Mouse (Mus musculus) embryo, embryonic 11.5 days (tissue): ENCODE measurements at regions not wholly inside any gene's neighbourhood (a gene's known extent, or its start where the extent isn't known, plus 50 kb on each side); places are given as distances from the start of the nearest gene placed in this dataset.
"Not testable (repeated sequence)": the region's sequence is repeated elsewhere in the genome, so short reads cannot be mapped to it uniquely, and the experiment has no call there.

Experiments
- DNase-seq: peaks from one replicate; pipeline ENCODE4 v3.0.0-alpha.2; 2012; ENCODE audit warnings: low read depth, low spot score

DNA sequence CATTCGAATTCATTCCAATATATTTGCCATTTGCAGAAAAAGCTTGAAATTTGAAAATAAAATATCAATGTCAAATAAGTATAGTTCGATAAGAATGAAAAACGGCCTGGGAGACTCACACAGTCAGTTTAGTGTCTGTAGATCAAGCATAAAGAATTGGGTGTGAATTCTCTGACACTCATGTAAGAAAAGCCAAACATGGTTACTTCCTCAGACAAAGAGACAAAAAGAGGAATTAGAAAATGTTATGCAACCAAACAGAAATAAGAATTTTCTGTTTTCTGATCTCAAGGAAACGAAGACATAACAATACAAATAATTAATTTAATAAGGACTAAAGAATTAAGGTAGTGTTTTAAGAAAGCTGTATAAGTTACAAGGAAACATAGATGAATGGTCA lies 113.7 kb upstream of the Egfr start:
- no peak for DNase-seq

DNA sequence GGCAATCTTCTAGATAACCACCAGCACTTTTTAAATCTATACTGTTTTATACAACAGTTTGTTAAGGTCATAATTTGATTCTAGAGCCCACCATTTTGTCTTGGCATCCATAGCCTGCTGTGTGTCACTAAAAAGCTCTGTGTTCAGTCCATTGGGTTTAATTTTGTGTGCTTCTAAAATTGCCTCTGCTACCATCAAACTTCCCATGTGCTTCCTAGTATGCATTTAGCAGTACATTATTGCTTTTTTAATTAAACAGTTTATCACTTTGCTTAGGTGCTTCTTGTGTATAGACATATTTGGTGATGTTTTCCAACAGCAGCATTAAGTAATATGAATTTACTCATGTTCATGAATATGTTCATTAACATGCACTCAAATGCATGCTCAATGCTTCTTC lies 102.4 kb upstream of the Egfr start:
- DNase-seq, result no peak

DNA sequence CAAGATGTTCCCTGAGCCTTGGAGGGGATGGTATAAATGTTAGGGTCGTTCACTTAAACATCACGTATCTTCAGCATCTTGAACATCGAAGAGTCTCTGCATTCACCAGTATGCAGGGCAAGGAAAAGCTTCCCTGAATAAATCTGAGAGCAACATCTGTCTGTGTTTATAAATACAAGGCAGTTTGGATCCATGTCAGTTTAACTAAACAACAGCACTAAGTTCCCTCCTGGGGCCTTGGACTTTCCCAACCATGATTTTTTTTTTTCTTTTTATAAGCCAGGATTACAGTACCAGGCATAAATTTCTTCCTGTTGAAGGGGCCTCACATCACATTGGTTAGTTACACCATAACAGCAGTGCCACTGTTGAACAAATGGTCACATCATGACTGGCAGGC lies 88.2 kb upstream of the Egfr start:
- DNase-seq, result no peak

DNA sequence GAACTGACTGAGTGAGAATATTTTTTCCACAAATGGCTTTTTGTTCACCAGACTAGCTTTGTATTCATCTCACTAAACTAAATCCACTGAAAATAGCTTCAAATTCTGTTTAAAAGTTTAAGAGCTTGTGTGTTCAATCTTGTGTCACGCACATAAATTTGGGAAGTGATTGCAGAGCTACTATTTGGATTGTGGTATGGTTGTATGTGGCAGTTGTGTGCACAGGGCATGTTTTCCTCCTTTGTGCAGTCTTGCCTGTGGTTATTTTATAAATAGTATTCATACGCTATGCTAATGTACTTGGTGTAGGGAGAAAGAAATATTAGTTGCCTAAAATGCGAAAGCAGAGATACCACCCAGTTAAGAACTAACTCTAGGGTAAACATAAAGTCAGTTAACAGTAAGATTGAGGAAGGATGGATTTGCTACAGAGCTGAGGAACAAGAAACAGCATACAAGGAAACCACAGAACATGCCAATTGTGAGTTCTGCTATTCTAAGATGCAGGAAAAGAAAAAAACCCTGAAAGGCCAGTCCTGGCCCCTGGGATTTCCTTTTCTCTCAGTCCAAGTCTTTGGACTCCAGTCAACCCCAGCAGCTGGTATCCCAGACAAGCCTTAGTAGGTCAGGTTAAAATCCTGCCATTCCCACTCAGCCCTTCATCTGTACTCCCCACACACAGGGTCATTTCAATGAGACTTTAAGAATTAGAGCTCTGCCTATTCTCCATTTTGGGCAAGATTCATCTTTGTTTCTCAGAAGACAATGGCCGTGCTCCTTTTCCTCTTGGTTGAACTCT lies 82.4 kb upstream of the Egfr start:
- no peak for DNase-seq

DNA sequence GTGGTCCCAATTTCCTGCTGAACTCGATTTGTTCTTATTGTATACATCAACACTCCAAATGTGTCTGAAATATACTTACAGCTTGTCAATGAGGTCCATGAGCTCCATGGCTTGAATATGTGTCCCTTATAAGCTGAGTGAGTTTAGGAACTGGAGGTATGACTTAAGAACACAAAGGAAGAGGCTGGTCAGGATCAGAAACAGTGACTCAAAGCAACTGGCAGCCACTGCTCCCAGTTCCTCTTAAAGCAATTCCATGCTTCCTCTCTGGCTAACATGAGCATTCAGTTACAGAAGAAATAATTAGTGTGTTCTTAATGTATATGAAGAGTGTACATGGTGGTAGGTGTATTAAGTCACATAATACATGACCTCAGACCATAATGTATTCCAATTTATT lies 81.7 kb upstream of the Egfr start:
- no peak for DNase-seq

DNA sequence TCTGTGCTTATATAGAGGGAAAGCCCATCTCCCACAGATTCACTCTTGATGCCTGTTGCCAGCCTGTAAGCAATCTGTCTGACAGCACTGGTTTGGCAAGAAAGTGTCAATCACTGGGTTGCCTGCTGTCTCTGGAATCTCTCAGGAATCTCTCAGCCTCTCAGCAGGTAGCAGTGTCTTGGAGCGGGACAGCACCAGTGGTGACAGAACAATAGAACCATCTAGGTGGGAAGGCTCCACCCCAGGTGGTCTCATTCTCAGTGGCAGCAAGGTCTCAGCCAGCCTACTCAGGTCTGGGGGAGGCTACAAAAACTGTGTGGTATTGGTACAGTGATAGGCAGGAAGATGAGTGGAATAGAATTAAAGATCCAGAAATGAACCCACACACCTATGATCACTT lies 76.1 kb upstream of the Egfr start:
- DNase-seq, result not testable (repeated sequence)

DNA sequence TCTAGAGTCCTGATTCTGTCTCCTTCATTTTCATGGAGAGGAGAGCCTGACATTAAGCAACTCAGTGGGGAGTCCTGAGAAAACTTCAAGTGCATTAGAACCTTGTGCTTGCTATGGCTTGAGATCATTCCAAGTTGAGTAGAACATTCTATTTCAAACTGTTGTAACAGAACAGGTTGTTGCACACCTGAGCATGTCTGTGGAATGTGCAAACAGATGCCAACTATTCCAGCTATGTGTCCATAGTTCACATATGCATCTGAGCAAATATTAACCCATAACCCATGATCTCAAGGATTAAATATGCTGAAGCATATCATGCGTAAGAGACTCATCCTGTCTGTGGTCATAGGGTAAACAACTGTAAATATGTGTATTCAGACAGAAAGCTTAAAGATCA lies 68.5 kb upstream of the Egfr start:
- DNase-seq, result no peak

DNA sequence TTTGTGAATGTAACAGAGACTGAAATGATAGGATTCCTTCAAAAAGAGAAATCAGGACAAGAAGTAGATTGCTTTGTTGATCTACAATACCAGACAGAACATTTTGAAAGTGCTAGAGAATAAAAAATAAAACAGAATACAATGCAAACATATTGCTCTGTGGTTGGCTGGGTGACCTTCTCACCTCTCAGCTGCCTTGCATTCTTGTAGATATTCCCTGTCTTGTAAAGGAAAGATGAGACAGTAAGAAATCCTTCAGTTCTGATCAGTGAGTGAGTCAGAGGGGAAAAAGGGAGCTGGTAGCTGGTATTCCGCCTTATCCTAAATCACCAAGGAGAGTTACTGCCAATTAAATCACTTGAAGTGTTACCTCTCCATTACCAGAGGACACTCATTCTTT lies 56.4 kb upstream of the Egfr start:
- DNase-seq, result no peak

DNA sequence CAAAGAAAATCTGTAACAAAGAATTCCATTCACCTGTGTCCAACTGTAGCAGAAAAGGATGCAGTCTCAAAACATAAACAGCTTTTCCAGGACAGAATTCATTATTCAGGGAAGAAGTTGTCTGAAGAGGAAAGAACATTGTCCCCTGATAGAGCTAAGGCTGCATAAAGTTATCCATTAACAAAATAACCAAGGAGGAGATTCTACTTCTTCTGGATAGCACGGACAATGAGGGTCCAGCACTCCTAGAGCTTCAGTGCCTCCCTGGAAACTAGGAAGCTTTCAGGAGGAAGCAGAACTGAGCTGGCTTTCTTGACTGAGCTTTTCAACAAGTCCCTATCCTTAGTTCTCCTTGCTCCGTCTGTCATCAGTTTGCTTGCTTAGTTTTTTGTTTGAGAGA lies 55.2 kb upstream of the Egfr start:
- DNase-seq, result no peak

DNA sequence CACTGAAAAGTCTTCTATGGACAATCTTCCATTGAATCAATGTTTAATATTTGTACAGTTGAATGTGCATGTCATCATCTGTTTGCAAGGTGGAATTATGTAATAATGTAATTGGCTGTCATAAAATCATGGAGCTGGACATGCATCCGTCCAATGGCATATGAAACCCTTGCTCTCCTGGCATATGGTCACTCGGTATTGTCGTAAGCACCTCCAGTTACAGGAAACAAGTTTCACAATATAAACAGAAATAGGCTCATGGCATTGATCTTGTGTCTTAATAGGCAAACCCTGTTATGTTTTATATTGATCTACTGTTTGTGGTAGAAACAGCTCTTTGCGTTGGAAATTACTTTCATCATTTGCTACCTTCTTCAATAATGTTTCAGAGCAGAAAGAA lies 50.2 kb upstream of the Egfr start:
- no peak for DNase-seq
